Mouse (Mus musculus): ENCODE data around the gene Lrig3. TPM values are rescaled to one million over a fixed set of nuclear protein-coding genes. Genes with fewer than 3 reads are reported as not detected.

Lrig3 gene
- polyA plus RNA-seq, 3 experiments from 2014 or later: not detected

DNA sequence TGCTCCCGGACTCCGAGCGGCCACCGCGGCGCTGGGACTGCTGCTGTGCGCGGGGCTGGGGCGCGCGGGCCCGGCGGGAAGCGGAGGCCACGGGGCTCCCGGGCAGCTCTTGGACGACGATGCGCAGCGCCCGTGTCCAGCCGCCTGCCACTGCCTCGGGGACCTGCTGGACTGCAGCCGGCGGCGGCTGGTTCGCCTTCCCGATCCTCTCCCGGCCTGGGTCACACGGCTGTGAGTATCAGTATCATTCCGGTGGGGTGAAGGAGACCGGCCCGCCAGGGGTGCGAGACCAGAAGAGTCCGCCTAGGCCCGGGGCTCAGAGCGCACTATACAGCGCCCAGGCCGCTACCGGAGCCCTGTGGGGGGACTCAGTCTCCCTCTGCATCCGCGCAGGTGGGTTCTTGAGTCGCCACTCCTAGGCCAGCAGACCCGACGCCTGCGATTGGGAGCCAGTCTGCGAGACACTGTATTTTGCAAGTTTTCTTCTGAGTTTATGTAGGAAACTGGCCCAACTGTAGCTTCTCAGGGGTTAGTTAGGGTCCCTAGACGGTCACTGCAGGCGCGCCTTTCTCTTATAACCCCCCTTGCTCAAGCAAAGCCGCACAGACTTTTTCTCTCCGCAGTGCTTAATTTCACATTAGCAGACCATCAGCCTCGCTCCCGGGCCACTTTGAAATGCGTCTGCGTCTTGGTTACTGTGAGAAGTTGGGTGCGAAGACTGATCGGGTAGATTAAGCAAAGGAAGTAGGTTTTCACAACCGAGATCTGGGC lies 698 bp downstream of the Lrig3 start:
- ATAC-seq: no peak

DNA sequence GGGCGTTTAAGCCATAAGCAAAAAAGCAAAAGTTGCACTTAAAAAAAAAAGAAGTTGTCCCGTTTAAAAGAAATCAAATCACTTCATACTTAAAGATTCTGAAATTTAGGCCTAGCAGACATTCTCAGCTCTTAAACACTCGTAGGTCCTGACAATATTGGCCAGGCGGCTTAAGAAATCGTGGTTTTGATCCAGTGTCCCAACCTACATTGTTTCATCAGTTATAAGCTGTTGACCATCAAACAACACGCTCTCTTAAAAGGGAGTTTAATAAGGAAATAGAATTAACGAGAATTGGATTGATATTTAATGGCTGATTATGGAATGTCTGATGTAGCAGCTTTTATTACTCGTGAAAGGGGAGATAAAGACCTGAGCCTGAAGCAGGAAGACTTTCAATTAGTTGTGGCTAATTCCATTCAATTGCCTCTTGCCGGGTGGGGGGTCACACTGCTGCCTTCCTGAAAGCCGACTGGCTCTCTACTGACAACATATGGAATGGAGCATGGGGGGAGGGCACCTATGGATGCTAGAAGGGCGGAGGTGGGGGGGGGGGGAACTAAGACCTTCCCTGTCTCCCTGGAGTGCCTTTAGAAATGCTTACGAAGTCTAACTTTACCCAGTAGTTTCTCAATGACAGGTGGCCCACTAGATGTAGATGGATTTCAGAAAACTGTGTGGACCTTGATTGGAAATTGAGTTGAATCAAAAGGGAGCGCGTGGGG lies 1.6 kb downstream of the Lrig3 start:
- ATAC-seq: no peak

DNA sequence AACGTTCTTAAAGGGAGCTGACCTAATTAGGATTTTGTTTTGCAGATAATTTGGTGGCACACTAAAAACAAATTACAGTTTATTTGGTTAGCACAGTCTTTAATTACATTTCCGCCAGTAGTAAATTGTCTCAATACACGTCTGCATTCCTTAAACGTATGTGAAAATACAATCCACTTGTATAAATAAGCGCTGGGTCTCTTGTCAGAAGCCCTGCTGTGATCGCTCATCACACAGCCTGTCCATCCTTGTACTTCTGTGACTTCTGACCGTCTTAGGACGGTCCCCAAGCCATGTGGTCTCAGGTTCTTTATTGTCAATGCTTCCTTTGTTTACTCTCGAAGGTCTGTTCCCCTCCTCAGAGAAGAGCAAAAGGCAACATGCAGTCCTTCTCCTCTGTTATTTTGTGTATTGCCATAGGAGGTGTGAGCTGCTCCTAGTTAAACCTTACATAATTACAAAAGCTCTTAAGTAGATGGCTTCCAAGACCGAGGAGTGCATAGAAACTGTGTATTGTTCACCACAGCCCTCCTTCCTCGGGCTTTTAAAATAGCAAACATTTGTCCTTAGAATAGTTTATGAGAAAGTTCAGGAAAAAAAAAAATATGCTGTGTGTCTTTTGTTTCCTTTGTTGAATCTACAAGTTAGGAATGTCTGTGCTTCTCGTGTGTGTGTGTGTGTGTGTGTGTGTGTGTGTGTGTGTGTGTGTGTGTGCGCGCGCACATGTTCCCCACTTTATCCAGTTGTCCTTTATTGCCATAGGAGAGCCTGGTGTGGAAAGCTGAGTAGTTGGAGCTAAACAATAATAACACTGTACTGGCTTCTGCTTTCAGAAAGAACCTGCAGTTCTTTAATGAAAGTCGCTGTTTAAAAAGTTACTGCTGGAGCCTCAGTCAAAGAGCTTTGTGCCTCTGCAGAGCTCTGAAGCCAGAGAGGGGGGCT lies 2.5 kb downstream of the Lrig3 start:
- no peak for ATAC-seq

DNA sequence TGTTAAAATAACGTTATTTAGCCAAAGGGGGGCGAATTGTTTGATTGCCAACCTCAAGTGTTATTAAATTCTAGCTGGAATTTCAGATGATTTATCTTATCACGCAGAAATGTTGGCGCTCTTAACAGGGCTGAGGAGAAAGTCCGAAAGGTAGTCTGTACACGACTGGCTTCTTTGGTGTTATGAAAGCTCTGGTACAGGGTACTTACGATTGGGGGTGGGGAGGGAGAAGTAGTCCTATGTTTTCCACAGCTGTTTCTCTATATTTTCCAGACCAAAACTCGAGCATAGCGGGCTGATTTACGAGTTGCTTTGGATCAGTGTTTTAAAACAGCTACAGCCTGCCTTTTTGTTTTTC lies 3.1 kb downstream of the Lrig3 start:
- ATAC-seq: no peak

DNA sequence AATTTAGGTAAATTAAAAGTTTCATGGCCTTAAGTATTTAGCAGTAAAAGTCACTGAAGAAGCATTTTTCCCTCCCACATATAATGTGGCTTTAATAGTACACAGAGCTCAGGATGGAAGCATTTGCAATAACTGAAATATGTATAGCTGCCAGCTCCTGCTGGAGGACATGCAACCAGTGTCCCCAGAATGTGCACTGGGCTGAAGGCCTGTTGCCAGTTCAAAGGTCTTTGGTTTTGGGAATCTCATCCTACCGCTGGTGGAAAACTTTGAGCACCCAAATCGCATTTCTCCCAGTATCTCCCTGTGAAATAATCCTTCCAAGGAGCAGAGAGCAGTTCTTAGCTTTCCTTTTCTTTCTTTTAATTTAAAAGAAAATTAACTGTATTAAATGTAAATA lies 4.1 kb downstream of the Lrig3 start:
- ATAC-seq: no peak

DNA sequence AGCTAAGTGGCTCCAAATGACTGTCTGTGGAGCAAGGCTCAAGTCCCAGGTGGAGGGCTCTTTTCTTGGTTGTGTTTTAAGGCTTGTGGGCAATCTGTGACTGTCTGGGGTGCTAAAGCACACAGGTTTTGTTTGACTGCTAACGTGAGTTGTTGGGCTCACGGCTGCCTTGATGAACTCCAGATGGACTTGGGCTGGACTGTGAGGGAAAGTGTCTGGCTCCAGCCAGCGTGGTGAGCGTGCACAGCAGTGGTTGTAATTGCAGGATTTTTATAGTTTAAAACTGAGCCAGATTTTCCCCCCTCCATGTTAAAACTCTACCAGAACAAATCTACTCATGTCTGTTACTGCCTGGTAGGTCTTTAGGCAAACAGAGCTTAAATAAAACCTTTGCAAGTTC lies 4.5 kb downstream of the Lrig3 start:
- ATAC-seq: no peak

DNA sequence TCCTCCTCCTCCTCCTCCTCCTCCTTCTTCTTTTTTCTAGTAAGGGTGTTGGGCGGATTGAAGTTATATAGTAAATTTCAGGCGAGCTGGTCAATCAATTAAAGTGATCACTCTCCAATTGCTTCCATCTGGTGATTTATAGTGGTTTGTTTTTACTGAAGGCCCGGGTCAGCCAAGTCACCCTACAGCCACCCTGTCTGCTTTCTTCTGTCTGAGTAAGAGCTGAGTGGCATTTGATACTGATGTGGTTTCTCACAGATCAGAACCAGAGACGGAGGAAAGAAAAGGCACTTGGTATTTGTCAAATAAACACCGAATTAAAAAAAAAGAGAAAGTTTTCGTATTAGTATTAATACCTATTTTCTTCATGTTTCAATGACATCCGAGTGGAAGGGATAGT lies 7.8 kb downstream of the Lrig3 start:
- no peak for ATAC-seq

DNA sequence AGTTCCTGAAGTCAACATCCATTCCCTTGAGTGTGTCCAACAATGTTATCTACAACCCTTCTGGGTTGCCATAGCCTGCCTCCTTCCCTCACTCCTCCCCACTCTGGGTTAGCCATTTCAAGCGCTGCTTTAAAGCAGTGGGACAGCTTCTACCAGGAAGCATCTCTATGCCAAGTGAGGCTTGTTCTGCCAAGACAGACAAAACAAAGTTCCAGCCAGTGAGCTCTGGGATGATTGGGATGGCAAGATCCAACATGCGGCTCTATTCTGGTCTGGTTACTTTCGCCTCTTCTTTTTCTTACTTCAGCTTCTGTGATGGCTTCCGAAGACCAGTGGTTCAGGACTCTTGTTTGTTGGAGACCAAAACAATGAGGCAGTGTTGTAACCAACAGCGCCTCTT lies 16.0 kb downstream of the Lrig3 start:
- ATAC-seq: no peak

DNA sequence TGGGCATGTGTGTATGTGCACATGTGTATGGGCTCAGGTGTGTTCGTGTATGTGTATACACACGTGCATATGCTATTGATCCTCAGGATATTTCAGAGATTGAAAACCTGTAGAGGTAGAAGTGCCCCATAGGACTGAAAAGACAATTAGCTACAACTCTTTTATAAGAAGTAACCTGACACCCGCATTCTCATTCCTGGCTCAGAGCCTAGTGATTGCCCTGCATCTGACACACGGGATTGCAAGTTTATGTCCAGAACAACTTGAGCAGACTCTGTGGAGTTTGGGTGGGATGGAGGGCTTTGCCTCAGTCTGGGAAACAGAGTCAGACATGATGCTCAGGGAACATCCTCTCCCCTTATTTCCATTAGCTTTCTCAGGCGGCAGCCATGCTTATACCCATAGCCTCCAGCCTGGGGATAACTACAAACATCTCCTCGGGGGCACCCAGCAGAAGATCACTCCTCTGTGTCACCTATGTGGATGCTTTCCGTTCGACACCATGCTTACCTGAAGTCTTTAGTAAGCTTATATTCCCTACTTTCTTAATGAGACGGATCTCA lies 18.6 kb downstream of the Lrig3 start:
- ATAC-seq: no peak

DNA sequence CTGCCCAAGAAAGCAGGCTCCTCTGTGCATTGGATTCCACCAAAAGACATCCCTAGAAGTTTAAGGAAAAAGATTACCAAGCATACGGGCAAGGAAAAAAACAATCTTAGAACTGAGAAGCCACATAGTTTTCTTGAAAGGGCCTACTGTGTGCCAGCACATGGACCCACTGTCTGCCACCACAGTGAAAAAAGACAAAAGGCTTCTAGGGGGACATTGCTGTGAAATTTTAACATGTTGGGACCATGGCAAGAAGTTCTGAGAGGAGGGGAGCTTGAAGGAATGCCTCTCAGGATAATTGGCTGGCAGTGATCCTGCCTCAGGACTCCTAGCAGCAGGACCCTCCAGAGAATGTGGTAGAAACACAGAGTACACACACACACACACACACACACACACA lies 19.8 kb downstream of the Lrig3 start:
- ATAC-seq: no peak

DNA sequence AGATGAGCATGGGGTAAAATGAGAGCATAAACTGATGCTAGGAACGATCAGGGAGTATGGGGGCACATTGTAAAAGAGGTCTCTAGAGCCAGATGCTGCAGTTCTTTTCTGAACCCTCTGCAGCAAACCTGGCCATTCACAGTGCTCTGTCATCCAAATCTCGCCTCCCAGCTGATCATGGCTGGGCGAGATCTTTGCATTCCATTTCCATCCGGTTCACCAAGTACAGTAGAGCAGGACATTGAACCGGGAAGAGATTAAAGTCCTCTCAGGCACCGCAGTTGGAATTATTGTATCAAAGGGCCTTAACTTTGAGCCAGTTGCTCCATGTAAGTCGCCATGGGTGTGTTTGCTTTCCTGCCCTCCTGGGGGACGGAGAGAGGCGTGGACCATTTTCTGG lies 20.5 kb downstream of the Lrig3 start:
- ATAC-seq: no peak

DNA sequence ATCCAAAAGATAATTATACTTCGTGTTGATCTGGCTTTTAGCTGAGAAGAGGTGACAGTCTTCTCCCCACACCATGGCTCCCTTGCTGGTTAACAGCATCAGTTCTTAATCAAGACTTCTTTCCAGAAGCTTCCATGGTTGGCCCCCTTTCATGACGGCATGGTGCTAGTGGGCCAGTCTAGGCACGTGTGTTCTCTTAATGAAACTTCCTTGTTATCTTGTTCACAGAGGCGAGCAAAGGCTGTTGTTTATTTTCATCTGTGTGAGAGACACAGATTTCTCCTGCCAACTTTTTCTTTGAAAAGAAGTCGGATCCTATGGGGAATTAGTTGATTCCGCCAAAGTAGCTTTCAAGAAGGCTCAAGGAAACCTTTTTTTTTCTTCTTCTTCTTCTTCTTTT lies 21.3 kb downstream of the Lrig3 start:
- ATAC-seq: no peak

DNA sequence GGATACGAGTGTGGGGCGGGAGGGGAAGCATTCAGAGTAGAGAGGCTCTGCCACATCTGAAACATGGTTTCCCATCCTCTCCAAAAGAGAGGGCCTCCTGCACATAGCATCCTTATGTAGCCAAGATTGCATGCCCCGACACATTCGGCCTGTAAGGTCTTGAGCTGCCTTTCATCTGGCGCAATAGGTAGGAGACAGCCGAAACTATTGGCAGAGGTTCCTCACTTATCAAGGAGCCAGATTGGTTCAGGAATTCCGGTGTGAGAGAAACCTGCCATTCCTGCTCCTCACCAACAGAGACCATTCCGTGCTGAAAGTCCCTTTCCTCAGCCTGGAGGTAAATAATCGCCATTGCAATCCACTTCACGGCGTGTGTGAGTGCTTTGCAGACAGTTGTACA lies 22.1 kb downstream of the Lrig3 start:
- ATAC-seq: no peak

DNA sequence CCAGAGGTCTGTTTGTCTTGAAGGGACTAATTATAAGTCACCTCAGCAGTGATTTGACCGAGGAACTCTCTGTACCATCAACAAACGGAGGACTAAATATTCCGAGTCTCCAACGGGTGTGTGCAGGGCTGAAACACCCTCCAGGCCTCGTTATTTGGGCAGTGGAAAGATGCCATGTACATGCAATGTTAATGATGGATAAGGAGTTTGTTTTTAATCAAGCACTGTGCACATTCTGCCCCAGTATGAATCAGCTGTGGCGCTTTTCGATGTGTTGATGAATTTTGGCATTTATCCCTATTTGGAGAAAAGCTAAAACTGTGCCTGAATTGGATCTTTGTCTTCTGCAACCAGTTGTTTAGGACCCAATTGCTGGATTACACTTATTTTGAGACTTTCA lies 23.9 kb downstream of the Lrig3 start:
- no peak for ATAC-seq

DNA sequence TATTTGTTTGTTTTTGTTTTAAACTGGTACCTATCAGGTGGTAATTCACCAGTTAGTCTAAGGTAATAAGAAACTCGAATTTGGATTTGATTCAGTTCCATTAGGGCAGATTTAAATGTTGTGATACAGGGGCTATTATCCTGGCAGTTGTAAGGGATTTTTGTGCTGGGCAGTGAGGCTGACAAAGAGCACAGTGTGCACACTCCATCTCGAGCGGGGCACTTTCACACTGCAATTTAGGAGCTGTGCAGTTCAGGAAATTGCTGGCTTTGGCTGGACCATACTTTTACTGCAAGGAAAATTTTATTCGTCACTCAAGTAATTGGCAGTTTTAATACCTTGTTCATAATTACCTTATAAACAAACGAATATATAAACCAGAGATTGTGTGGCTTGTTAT lies 24.4 kb downstream of the Lrig3 start:
- ATAC-seq: no peak

DNA sequence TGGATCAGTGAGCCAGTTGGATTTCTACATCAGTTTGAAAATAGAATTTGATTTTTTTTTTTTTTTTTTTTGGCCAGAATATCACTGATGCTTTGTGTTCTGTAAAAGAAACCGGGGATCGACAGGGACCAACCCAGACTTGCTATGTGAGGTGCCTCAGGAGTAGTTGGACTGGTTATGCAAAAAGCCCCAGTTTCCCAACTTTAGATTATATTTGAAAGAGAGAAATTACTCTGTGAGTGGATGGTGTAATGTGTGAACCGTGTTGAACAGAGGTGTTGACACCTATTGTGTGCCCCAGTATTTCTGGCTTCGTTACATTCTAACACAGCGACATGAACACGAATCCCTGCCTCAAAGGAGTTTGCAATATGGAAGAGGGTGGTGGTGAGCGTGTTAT lies 25.9 kb downstream of the Lrig3 start:
- no peak for ATAC-seq

DNA sequence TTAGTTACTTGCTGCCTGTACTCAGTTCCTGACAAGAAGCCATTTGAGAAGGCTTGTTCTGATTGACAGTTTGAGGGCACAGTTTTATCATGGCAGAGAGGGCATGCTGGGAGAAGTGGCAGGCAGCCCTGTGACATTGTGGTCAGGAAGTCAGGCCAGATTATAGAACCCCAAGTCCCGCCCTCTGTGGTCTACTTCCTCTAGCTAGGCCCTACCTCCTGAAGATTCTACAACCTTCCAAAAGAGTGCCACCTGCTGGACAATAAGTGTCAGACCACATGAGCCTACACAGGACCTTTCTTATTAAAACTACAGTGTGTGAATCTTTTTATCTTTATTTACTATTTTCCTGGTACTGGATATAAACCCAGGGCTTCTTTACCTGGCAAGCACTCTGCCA lies 28.9 kb downstream of the Lrig3 start:
- ATAC-seq: no peak

DNA sequence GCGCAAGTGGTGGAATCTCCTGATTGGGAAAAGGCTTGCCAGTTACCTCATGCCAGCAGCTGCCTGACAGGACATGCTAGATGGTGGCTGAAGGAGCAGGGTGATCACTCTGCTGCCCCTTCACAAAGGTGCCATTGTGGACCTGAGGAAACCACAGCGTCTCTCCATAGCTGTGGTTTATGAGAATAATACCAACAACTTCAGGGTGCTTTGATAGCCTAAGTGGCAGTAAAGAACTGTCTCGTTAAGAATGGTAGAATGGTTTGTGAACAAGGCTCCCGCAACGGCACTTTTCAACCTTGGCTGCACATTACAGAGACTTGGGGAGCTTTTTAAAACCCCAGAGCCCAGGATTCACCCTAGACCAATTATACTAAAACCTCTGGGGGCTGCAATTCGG lies 29.7 kb downstream of the Lrig3 start:
- no peak for ATAC-seq

DNA sequence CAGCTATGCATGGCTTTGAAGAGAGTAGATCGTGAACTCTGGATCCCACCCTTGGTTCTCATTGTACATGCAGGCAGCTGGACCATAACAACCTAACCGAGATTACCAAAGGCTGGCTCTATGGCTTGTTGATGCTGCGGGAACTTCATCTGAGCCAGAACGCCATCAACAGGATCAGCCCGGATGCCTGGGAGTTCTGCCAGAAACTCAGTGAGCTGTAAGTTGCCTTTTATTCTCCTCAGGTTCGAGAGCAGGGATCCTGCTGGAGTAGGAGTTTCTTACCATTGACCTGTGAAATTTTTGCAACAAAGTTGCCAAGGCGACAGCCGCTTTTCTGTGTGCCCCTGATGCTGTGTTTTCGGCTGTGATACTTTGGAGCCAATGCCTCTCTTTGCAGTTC lies 31.0 kb downstream of the Lrig3 start:
- no peak for ATAC-seq

DNA sequence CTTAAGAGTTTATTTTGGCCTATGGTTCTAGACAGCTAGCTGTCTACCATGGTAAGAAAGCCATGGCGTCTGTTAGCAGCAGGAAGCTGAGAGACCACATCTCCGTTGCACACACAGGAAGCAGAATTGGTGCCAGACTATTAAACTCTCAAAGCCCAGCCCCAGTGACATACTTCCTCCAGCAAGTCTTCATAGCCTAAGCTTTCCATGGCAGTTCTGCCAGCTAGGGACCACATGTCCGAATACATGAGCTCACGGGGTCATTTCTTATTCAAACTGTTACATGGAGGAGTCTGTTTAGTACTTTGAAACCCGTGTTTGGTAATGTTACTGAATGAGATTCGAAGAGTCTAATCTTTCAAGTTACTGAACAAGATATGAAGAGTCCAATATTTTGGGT lies 33.6 kb downstream of the Lrig3 start:
- no peak for ATAC-seq

DNA sequence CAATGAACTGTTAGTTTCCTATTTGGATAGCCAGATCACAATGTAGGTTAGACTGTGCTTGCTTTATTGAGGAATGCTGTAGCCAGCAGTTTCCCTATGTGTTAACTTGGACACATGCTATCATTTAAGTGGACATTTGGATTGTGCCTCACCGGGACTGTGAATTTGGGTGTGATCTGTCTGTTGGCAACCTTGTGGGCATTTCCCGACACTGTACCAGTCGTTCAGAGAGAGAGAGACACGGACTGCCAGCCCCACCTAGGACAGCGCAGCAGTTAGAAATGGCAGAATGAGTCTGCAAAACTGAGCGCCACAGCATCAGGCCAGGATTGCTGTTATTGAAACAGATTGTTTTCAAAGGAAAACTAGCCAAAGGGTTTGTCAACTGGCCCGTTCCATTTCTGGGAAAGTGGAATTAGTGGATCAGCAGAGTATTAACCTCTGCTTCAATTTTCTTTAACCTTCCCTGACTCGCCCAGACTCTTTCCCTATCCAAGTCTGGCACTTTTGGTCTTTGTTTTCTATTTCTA lies 35.0 kb downstream of the Lrig3 start:
- ATAC-seq: no peak

DNA sequence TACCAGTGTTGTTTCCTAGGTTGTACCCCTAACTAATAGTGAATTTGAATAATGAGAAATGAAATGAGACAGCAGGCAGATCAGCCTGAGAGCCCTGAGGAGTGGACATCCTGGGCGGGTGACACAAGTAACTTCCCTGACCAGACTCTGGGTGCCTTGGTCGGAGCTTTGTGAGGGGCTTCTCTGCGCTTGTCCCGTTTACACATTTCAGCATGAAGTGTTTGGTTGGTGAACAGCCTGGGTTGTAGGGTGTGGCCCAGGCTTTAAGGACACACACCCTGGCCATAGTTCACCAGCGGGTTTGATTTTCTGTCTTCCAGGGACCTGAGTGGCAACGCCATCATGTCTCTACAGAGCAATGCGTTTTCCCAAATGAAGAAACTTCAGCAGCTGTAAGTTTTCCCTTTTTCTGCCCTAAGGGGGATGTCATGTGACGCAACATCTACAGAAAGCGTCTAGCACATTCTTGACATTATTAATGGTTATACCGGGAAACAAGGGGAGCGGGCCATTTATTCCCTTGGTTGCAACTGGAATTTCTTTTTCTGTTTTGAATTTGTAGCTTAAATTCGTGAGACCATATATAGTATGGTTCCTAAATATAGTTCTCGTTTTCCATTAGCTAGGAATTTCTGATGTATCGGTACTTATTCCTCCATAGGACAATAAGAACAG lies 36.2 kb downstream of the Lrig3 start:
- ATAC-seq: no peak
